Mouse (Mus musculus) heart, embryonic 11.5 days (tissue): Measurements from ENCODE around the gene Olfr1392. TPM values are rescaled to one million over a fixed set of nuclear protein-coding genes. Genes with fewer than 3 reads are reported as not detected.

Experiments used
- ATAC-seq: fragments of 200-750 bp; cut with Nextera tagmentation; replicated peaks from 2 replicates; pipeline ENCODE4 v1.8.0; 2017; ENCODE audit warnings: moderate library complexity; ENCODE audit not compliant: insufficient number of reproducible peaks, low FRiP score, low TSS enrichment
- H3K27ac ChIP-seq: fragments of 300-500 bp; sonication (generic); 2 replicates; pipeline ENCODE4 v1.5.1; 2014; ENCODE audit warnings: mild to moderate bottlenecking, low read depth, low read length
- H3K27me3 ChIP-seq: fragments of 300-500 bp; sonication (generic); 2 replicates; pipeline ENCODE4 v1.6.1; 2014; ENCODE audit warnings: mild to moderate bottlenecking, low read length, mixed read lengths; ENCODE audit not compliant: control insufficient read depth, insufficient read depth
- H3K36me3 ChIP-seq: fragments of 300-500 bp; sonication (generic); 2 replicates; pipeline ENCODE4 v1.6.1; 2014; ENCODE audit warnings: mild to moderate bottlenecking, low read length, moderate library complexity, mixed read lengths; ENCODE audit not compliant: control insufficient read depth, insufficient read depth
- H3K4me1 ChIP-seq: fragments of 300-500 bp; sonication (generic); 2 replicates; pipeline ENCODE4 v1.6.1; 2014; ENCODE audit warnings: low read length; ENCODE audit not compliant: control insufficient read depth, insufficient read depth
- H3K4me2 ChIP-seq: fragments of 300-500 bp; sonication (generic); 2 replicates; pipeline ENCODE4 v1.6.1; 2014; ENCODE audit warnings: mild to moderate bottlenecking, moderate library complexity
- H3K4me3 ChIP-seq: fragments of 300-500 bp; sonication (generic); 2 replicates; pipeline ENCODE4 v1.5.1; 2014; ENCODE audit warnings: low read depth, low read length
- H3K9ac ChIP-seq: fragments of 300-500 bp; sonication (generic); 2 replicates; pipeline ENCODE4 v1.6.1; 2014; ENCODE audit warnings: mild to moderate bottlenecking, low read depth, low read length, moderate library complexity
- H3K9me3 ChIP-seq: fragments of 300-500 bp; sonication (generic); replicated peaks from 2 replicates; pipeline ENCODE4 v1.6.1; 2016; ENCODE audit warnings: low read length; ENCODE audit not compliant: control insufficient read depth
- WGBS: fragments of 180-500 bp; shearing (Covaris S2); extraction: QIAGEN DNeasy Blood & Tissue Kit; methylation state at CpG from one replicate; pipeline ENCODE4 v1.1.7; 2014; ENCODE audit not compliant: insufficient replicate concordance; 5-methylcytosine and 5-hydroxymethylcytosine counted together
- polyA plus RNA-seq: library from polyadenylated mRNA; unstranded; fragments of >200 nt; fragmentation: Nextera tagmentation; extraction: Ambion mirVana; gene quantifications from 2 replicates; pipeline ENCODE4 v1.2.1, GENCODE M21; 2014

Olfr1392 gene
- polyA plus RNA-seq, 1 experiment from 2014 or later: not detected

DNA sequence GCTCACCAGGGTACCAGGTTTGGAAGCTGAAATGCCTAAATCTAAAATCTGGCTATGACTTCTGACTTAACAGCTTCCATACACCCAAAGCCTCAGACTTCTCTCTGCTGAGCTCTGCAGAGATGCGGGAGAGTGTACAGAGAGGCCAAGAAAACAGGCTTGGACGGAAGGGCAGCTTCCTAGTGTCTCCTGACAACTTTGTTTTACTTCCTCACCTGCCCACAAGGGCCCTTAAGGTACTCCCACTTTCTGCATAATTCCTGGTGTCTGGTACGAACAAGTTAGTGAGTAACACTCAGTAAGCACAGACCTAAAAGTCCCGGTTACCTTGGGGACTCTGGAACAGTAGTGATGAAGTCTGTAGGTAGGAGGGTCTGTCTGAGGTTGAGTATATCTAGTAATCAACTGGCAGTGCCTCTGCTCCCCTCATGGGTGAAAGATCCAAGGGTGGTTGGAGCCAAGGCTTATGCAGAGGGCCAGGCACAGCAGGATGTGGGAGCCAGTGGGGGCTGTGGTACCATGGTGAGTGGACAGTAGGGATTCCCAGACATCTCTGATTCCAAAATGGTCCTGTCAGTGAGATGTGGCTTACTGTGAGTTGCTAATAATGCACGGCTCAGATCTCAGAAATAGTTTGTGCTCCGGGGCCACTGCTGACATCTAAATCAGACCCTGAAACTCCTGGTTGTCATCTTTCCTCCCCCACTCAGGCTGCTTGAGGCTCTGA, 35.9 kb upstream of the Olfr1392 start:
- peak overlapping the region; percentile 55; the same call in 1 of the 2 replicates for H3K27ac ChIP-seq
- no peak for ATAC-seq
- WGBS: 67% methylated on average over 6 of the region's 6 CpGs
- H3K4me1 ChIP-seq: peaks cover 43% of the 10 kb centered on the region
- H3K9ac ChIP-seq: no peak overlapping the region
- H3K4me3 ChIP-seq: no peak overlapping the region
- no peaks in the 10 kb centered on the region for H3K27me3 ChIP-seq
- H3K4me2 ChIP-seq: peak overlapping the region; percentile 85; the same call in 1 of the 2 replicates
- peaks cover 7% of the 10 kb centered on the region; the same call in 1 of the 2 replicates for H3K36me3 ChIP-seq
- H3K9me3 ChIP-seq: no peaks in the 10 kb centered on the region

DNA sequence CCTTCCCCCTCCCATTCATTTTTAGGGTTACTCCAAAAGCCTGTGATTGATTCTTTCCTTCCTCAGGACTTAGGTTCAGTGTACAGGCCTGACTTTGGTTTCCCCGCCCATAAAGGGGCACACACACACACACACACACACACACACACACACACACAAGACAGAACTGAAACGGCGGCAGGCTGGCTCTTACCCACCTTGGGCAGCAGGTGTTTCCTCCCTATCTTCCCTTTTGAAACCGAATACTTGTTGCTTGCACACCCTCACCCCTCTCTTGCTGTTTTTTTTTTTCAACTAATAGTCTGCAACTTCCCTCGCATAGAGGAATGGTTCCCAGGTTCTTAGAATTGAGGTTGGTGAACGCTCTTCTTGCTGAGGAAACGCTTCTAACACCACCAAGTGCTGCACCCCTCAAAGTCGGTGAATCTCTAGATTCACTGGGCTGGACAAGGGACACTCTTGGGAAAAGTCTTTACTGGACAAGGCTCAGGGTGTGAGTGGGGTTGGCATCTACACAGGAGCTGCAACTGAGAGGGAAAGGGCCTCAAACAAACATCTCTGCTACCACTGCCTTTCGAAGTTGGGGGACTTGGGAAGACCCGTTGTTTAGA, 35.2 kb upstream of the Olfr1392 start:
- H3K4me2 ChIP-seq: peak overlapping the region; percentile 85
- WGBS: 30% methylated on average over 10 of the region's 10 CpGs
- H3K4me3 ChIP-seq: peak overlapping the region; percentile 76
- peaks cover 9% of the 10 kb centered on the region; the same call in 1 of the 2 replicates for H3K36me3 ChIP-seq
- H3K9ac ChIP-seq: peak overlapping the region; percentile 87
- no peaks in the 10 kb centered on the region for H3K9me3 ChIP-seq
- H3K27ac ChIP-seq: peak overlapping the region; percentile 91
- ATAC-seq: peak; percentile 2; the same call in 1 of the 2 replicates
- H3K4me1 ChIP-seq: peaks cover 38% of the 10 kb centered on the region
- no peaks in the 10 kb centered on the region for H3K27me3 ChIP-seq

DNA sequence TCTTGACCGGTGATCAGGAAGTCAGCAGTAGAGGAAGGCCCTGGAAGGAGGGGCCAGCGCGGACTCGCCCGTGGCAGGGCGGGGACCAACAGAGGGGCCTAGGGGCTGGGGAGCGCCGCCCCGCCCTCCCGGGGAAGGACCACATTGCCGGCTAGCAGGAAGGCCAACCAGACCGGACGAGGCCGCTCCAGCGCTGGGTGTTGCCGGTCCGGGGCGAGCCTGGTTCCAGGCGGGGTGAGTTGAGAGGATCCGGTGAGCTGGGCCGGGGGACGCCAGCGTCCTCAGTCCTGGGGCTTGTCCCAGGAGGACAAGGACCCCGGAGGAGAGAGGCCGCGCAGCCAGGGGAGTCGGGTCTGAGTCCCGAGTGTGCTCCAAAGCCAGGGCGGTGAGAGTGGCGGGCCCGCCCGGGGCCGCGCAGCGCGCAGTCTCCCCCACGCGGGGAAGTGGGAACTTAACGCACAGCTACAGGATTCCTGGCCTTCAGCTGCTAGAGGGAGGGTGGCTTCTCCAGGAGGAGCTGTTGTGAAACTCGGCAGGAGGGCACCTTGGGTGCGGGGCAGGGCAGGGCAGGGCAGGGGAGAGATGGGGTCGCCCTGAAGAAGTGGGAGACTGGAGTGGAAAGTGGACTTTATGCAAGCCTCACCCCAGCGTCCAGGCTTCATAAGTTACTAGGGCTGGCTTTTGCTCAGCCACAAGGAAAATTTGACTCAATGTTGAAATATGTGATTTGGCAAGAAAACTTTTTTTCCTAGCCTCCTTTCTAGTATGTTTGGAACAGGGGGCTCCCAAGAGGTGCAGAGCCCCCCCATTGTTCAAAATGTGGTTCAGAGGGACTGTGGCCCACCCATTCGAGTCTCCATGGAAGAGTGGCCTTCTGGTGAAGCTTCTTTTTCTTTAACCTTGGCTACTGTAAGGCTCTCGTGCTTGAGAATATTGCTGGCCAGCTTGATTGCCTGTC, 34.4 kb upstream of the Olfr1392 start:
- Histone ChIP-seq H3K9ac (peak overlapping the region; percentile 87), H3K36me3 (peaks cover 11% of the 10 kb centered on the region; the same call in 1 of the 2 replicates), H3K9me3 (no peaks in the 10 kb centered on the region), H3K4me3 (peak overlapping the region; percentile 76), H3K4me1 (peaks cover 31% of the 10 kb centered on the region), H3K27ac (peak overlapping the region; percentile 91), H3K4me2 (peak overlapping the region; percentile 85), H3K27me3 (no peaks in the 10 kb centered on the region)
- ATAC-seq: peak; percentile 96
- 2% methylated on average over 45 of the region's 45 CpGs for WGBS

DNA sequence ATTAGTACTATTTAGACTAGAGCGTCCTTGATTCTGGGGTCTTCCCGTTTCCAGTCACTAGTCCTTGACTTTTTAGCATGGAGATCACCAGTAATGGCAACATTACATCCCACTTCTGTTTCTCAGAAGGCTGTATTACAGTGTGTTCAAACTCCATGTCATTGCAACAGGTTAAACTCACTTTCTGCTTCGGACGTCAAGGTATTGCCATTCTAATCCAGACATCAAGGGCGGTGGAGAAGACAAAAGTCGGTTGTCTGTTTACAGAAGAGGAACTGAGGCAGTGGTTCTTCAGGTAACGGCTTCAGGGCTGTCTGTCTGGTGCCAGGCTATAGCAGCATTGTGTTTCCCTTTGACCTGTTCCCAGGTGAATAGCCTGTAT, 33.7 kb upstream of the Olfr1392 start:
- H3K9ac ChIP-seq: peak overlapping the region; percentile 87; the same call in 1 of the 2 replicates
- 69% methylated on average over 7 of the region's 7 CpGs for WGBS
- no peaks in the 10 kb centered on the region for H3K27me3 ChIP-seq
- no peak for ATAC-seq
- H3K4me3 ChIP-seq: peak overlapping the region; percentile 76
- H3K4me2 ChIP-seq: peak overlapping the region; percentile 85
- peaks cover 11% of the 10 kb centered on the region; the same call in 1 of the 2 replicates for H3K36me3 ChIP-seq
- peaks cover 26% of the 10 kb centered on the region for H3K4me1 ChIP-seq
- no peak overlapping the region for H3K27ac ChIP-seq
- no peaks in the 10 kb centered on the region for H3K9me3 ChIP-seq

DNA sequence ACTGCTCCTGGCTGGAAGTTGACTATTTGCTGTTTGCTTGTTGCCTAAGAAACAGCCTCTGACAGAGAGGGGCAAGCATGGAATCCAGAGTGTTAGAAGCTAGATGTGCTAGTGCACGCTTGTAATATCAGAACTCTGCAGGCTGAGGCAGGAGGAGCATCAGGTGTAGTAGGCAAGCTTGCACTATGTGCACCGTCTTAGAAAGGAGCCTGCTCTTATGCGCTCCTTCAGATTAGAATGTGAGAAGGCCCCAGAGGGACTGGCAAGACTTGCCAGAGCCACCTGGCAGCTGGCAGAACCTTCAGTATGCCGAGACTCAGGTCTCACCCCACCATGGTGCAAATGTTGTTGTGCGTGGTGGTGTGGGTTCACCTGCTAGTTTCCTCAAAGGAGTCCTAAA, 33.0 kb upstream of the Olfr1392 start:
- peaks cover 25% of the 10 kb centered on the region for H3K4me1 ChIP-seq
- WGBS: 89% methylated on average over 5 of the region's 5 CpGs
- no peak for ATAC-seq
- no peak overlapping the region for H3K27ac ChIP-seq
- no peaks in the 10 kb centered on the region for H3K9me3 ChIP-seq
- no peak overlapping the region for H3K4me3 ChIP-seq
- 0 out of 2 replicates have a peak overlapping the region, but pooled peaks have one; percentile 85 for H3K4me2 ChIP-seq
- no peaks in the 10 kb centered on the region for H3K27me3 ChIP-seq
- H3K36me3 ChIP-seq: peaks cover 11% of the 10 kb centered on the region; the same call in 1 of the 2 replicates
- H3K9ac ChIP-seq: no peak overlapping the region

DNA sequence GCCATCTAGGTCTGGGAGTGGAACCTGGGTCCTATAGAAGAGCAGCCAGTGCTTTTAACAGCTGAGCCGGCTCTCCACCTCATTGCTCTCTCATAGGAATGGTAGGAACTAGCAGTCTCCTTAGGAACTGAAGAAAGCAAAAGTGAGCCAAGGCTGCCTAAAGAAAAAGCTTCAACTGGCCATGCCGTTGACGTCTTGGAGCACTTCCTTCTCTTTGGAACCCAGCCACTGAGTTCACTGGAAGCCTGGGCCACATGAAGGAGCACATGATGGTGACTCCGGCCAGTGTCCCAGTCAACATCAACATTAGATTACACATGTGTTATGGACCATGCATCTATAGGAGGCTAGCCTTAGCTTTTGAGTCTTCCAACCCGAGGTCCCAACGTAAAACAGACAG, 32.0 kb upstream of the Olfr1392 start:
- peaks cover 21% of the 10 kb centered on the region for H3K4me1 ChIP-seq
- H3K27ac ChIP-seq: no peak overlapping the region
- WGBS: 85% methylated on average over 6 of the region's 6 CpGs
- peaks cover 11% of the 10 kb centered on the region; the same call in 1 of the 2 replicates for H3K36me3 ChIP-seq
- no peaks in the 10 kb centered on the region for H3K9me3 ChIP-seq
- no peak for ATAC-seq
- H3K4me3 ChIP-seq: no peak overlapping the region
- H3K9ac ChIP-seq: no peak overlapping the region
- no peak overlapping the region for H3K4me2 ChIP-seq
- H3K27me3 ChIP-seq: no peaks in the 10 kb centered on the region

DNA sequence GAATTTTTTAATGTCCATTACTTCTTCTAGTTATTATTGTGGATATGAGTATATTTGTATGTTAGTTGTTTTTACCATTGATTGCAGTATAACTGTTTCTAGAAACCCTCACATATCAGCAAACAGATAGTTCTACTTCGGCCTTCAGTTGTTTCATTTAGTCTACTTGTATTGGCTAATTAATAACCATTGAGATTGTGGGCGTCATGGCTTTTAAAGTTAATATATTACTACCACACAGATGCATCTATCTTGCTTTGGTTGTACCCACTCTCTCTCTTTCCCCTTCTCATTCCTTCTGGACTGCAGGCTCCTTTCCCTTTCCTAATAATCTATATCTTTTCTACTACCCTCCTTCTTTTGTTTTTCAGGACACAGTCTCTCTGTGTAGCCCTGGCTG, 25.8 kb upstream of the Olfr1392 start:
- no peak overlapping the region for H3K4me3 ChIP-seq
- H3K36me3 ChIP-seq: peaks cover 18% of the 10 kb centered on the region
- H3K27me3 ChIP-seq: no peaks in the 10 kb centered on the region
- H3K9me3 ChIP-seq: no peaks in the 10 kb centered on the region
- H3K27ac ChIP-seq: no peak overlapping the region
- H3K9ac ChIP-seq: no peak overlapping the region
- WGBS: 88% methylated on average over 2 of the region's 2 CpGs
- no peak overlapping the region for H3K4me2 ChIP-seq
- H3K4me1 ChIP-seq: no peaks in the 10 kb centered on the region
- ATAC-seq: no peak

DNA sequence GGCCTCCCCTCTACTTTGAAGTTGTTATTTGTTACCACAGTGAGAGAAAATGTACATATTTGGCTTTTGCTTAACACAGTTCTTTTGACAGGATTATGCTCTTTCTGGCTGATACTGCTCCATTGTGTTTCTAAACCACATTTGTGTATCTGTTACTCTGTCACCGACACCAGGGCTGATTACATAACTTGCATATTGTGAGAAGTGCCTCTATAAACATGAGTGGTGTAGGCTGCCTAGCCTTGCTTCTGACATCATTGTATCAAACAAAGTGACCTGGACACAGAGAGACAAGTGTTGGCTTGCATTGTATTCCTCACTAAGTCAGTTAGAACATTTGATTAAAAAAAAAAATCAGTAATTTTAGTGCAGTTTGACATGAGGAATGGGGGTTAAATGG, 25.3 kb upstream of the Olfr1392 start:
- peaks cover 18% of the 10 kb centered on the region for H3K36me3 ChIP-seq
- H3K27ac ChIP-seq: no peak overlapping the region
- H3K9me3 ChIP-seq: no peaks in the 10 kb centered on the region
- WGBS: 67% methylated on average over 1 of the region's 1 CpGs
- no peak for ATAC-seq
- no peak overlapping the region for H3K4me3 ChIP-seq
- no peak overlapping the region for H3K4me2 ChIP-seq
- H3K9ac ChIP-seq: no peak overlapping the region
- H3K4me1 ChIP-seq: no peaks in the 10 kb centered on the region
- H3K27me3 ChIP-seq: no peaks in the 10 kb centered on the region
